Mouse (Mus musculus) stomach, embryonic 14.5 days (tissue): Measurements from ENCODE around the gene Abhd14a. TPM values are rescaled to one million over a fixed set of nuclear protein-coding genes. Genes with fewer than 3 reads are reported as not detected.

Experiments
- ATAC-seq: fragments of 200-750 bp; cut with Nextera tagmentation; 2 replicates; pipeline ENCODE4 v1.8.0; 2017; ENCODE audit warnings: low read depth, moderate TSS enrichment; ENCODE audit not compliant: insufficient number of reproducible peaks, insufficient read depth, low FRiP score
- H3K27ac ChIP-seq: fragments of 300-500 bp; sonication (generic); 2 replicates; pipeline ENCODE4 v1.5.1; 2014; ENCODE audit warnings: mild to moderate bottlenecking, low read length, moderate library complexity, mixed read lengths
- H3K27me3 ChIP-seq: fragments of 300-500 bp; sonication (generic); 2 replicates; pipeline ENCODE4 v1.6.1; 2014; ENCODE audit warnings: low read length, control low read depth, mixed read lengths; ENCODE audit not compliant: control insufficient read depth, insufficient read depth
- H3K36me3 ChIP-seq: fragments of 300-500 bp; sonication (generic); 2 replicates; pipeline ENCODE4 v1.6.1; 2014; ENCODE audit warnings: mild to moderate bottlenecking, control low read depth, low read length, moderate library complexity, mixed read lengths; ENCODE audit not compliant: control insufficient read depth, insufficient read depth
- H3K4me1 ChIP-seq: fragments of 300-500 bp; sonication (generic); 2 replicates; pipeline ENCODE4 v1.6.1; 2014; ENCODE audit warnings: low read length, control low read depth, mixed read lengths; ENCODE audit not compliant: control insufficient read depth, insufficient read depth
- H3K4me2 ChIP-seq: fragments of 300-500 bp; sonication (generic); replicated peaks from 2 replicates; pipeline ENCODE4 v1.6.1; 2014; ENCODE audit warnings: low read depth, low read length, control low read depth
- H3K4me3 ChIP-seq: fragments of 300-500 bp; sonication (generic); 2 replicates; pipeline ENCODE4 v1.5.1; 2014; ENCODE audit warnings: low read depth, low read length, control low read depth
- H3K9ac ChIP-seq: fragments of 300-500 bp; sonication (generic); replicated peaks from 2 replicates; pipeline ENCODE4 v1.6.1; 2014; ENCODE audit warnings: low read depth, mild to moderate bottlenecking, control low read depth, low read length, moderate library complexity, mixed read lengths
- H3K9me3 ChIP-seq: fragments of 300-500 bp; sonication (generic); 2 replicates; pipeline ENCODE4 v1.6.1; 2016; ENCODE audit warnings: low read depth, low read length, control low read depth; ENCODE audit not compliant: control insufficient read depth
- WGBS: fragments of 180-500 bp; shearing (Covaris S2); extraction: QIAGEN DNeasy Blood & Tissue Kit; methylation state at CpG from one replicate; pipeline ENCODE4 v1.1.7; 2014; 5-methylcytosine and 5-hydroxymethylcytosine counted together
- polyA plus RNA-seq: library from polyadenylated mRNA; unstranded; fragments of >200 nt; fragmentation: Nextera tagmentation; extraction: Ambion mirVana; gene quantifications from 2 replicates; pipeline ENCODE4 v1.2.1, GENCODE M21; 2014

The Abhd14a gene
- polyA plus RNA-seq, 1 experiment from 2014 or later: 57.1 TPM

- Histone ChIP-seq H3K36me3 (peaks cover 19% of the 10 kb centered on the region), H3K9ac (peak within 1 kb of the TSS; percentile 55), H3K27ac (no peak within 1 kb of the TSS), H3K4me2 (peak within 1 kb of the TSS; percentile 98), H3K9me3 (no peaks in the 10 kb centered on the region), H3K4me3 (peak within 1 kb of the TSS; percentile 53), H3K4me1 (peaks cover 5% of the 10 kb centered on the region; the same call in 1 of the 2 replicates), H3K27me3 (no peaks in the 10 kb centered on the region)
- ATAC-seq: no peak
- 38% methylated on average over 26 of the region's 26 CpGs for whole genome bisulfite sequencing
Observed at GRCm38 (mm10) chr9:106465571-106466200, 18.2 kb upstream of the Abhd14a start, which contains the start of gene Gpr62. Gene Gpr62, minus strand, starts transcription at chr9:106465938.

- Histone ChIP-seq H3K4me1 (peaks cover 5% of the 10 kb centered on the region; the same call in 1 of the 2 replicates), H3K36me3 (peaks cover 20% of the 10 kb centered on the region), H3K27me3 (no peaks in the 10 kb centered on the region), H3K9me3 (no peaks in the 10 kb centered on the region), H3K9ac (peak overlapping the region; percentile 55), H3K4me2 (peak overlapping the region; percentile 98), H3K4me3 (peak overlapping the region; percentile 53), H3K27ac (no peak overlapping the region)
- WGBS: 2% methylated on average over 92 of the region's 99 CpGs
- peak; percentile 65; the same call in 1 of the 2 replicates for ATAC-seq
Observed at GRCm38 (mm10) chr9:106464751-106465541, 17.5 kb upstream of the Abhd14a start.

DNA sequence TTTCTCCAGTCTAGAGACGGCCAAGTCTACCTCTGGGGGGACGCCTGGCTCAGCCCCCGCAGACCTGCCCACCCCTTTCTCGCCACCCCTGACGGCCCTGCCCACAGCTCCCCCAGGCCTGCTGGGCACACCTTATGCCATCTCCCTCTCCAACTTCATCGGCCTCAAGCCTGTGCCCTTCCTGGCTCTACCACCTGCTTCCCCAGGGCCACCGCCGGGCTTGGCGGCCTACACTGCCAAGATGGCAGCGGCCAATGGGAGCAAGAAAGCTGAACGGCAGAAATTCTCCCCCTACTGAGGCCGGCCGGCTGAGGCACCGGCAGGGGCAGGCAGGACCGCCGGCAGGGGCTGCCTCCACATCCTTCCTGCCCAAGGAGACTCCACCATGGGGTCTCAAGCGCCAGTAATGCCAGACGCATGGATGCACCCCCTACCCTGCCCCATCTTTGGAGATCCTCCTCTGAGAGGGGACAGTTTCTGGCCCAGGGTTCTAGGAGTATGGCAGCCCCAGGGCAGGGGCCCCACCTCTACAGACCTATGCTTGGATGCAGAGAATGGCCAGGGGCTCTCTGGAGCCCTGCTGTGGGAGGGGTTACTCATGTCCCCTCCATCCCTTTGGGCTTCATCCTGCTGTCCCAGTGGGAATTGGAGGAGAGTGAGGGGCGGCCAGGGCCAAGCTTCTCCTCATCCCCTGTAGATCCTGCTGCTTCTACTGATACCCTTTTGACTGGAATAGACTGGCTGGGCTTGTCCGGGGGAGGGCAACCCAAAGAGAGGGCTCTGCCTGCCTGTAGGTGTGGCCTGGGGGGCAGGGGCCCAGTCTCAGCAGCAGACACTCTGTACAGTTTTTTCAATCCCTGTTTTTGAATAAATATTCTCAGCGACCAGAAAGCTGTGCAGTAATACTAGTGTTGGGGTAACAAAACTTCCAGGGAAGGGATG lies 15.9 kb upstream of the Abhd14a start:
- H3K4me2 ChIP-seq: no peak overlapping the region
- no peak for ATAC-seq
- H3K9me3 ChIP-seq: no peaks in the 10 kb centered on the region
- peaks cover 20% of the 10 kb centered on the region for H3K36me3 ChIP-seq
- H3K4me1 ChIP-seq: peaks cover 5% of the 10 kb centered on the region; the same call in 1 of the 2 replicates
- H3K27me3 ChIP-seq: no peaks in the 10 kb centered on the region
- no peak overlapping the region for H3K4me3 ChIP-seq
- H3K9ac ChIP-seq: no peak overlapping the region
- WGBS: 85% methylated on average over 21 of the region's 21 CpGs
- no peak overlapping the region for H3K27ac ChIP-seq

DNA sequence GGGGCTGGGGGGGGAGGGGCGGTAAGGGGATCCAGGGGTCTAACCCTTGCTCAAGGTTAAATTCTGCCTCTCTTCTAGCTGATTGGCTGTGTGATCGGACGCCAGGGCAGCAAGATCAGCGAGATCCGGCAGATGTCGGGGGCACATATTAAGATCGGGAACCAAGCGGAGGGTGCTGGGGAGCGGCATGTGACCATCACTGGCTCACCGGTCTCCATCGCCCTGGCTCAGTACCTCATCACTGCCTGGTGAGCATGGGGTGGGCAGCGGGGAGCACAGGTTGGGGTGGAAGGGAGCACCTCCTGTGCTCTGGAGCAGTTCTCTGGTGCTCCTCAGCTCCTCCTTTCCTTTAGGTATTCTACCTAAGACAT lies 14.9 kb upstream of the Abhd14a start:
- no peak overlapping the region for H3K4me2 ChIP-seq
- peaks cover 20% of the 10 kb centered on the region for H3K36me3 ChIP-seq
- no peak overlapping the region for H3K4me3 ChIP-seq
- no peak overlapping the region for H3K27ac ChIP-seq
- no peaks in the 10 kb centered on the region for H3K27me3 ChIP-seq
- no peak overlapping the region for H3K9ac ChIP-seq
- peaks cover 9% of the 10 kb centered on the region; the same call in 1 of the 2 replicates for H3K4me1 ChIP-seq
- ATAC-seq: no peak
- H3K9me3 ChIP-seq: no peaks in the 10 kb centered on the region
- 97% methylated on average over 12 of the region's 12 CpGs for WGBS

DNA sequence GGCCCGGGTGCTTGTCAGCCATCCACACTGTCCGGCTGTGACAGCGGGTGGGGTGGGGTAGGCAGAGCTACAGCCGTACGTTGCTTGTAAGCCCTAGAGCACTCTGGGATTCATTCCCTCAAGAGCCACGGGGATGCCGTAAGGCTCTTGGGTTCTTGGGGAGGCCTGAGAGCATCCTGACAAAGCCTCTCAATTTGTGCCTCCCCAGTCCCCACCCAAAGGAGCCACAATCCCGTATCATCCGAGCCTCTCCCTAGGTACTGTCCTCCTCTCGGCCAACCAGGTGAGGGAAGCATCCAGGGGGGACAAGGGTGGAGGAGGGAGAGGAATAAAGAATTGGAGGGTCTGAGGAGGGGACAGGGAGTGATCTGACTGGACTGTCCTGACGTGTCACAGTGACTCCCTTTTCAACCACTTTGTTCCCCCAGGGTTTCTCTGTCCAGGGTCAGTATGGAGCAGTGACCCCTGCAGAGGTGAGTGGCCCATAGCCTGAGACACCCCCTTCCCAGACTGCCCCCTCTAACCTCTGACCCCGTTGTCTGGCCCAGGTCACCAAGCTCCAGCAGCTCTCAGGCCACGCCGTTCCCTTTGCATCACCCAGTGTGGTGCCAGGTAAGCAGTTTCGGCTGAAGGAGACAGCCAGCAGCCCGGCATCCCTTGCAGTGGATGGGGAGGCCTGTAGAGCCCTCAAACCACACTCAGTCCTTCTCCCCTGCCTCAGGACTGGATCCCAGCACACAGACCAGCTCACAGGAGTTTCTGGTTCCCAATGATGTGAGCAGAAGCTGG lies 14.4 kb upstream of the Abhd14a start:
- no peak overlapping the region for H3K4me2 ChIP-seq
- 87% methylated on average over 16 of the region's 16 CpGs for WGBS
- H3K4me3 ChIP-seq: no peak overlapping the region
- ATAC-seq: no peak
- H3K36me3 ChIP-seq: peaks cover 20% of the 10 kb centered on the region
- no peak overlapping the region for H3K9ac ChIP-seq
- H3K4me1 ChIP-seq: peaks cover 14% of the 10 kb centered on the region
- no peak overlapping the region for H3K27ac ChIP-seq
- H3K9me3 ChIP-seq: no peaks in the 10 kb centered on the region
- H3K27me3 ChIP-seq: no peaks in the 10 kb centered on the region

DNA sequence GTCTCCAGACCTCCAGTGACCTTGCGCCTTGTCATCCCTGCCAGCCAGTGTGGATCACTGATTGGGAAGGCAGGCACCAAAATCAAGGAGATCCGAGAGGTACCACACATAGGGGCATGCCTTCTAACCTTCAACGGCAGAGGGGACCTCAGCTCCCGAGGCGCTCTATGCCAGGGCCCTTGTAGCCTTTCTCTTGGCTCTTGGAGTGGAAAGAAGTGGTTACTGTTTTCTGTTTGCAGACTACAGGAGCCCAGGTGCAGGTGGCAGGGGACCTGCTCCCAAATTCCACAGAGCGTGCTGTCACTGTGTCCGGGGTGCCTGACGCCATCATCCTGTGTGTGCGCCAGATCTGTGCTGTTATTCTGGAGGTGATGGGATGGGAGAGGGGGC lies 13.5 kb upstream of the Abhd14a start:
- no peaks in the 10 kb centered on the region for H3K9me3 ChIP-seq
- H3K9ac ChIP-seq: no peak overlapping the region
- WGBS: 87% methylated on average over 9 of the region's 9 CpGs
- no peaks in the 10 kb centered on the region for H3K27me3 ChIP-seq
- H3K4me2 ChIP-seq: no peak overlapping the region
- no peak for ATAC-seq
- H3K36me3 ChIP-seq: peaks cover 20% of the 10 kb centered on the region
- H3K4me1 ChIP-seq: peaks cover 22% of the 10 kb centered on the region
- no peak overlapping the region for H3K4me3 ChIP-seq
- no peak overlapping the region for H3K27ac ChIP-seq

GRCm38 (mm10) chr9:106460401-106461025 lies 13.0 kb upstream of the Abhd14a start:
- H3K4me1 ChIP-seq: peaks cover 27% of the 10 kb centered on the region
- no peak for ATAC-seq
- 79% methylated on average over 18 of the region's 18 CpGs for WGBS

More at GRCm38 (mm10) chr9:106460401-106461025, 13.0 kb upstream of the Abhd14a start:
- no peak overlapping the region for H3K27ac ChIP-seq
- no peak overlapping the region for H3K4me2 ChIP-seq
- no peak overlapping the region for H3K9ac ChIP-seq
- H3K27me3 ChIP-seq: no peaks in the 10 kb centered on the region
- no peak overlapping the region for H3K4me3 ChIP-seq
- no peaks in the 10 kb centered on the region for H3K9me3 ChIP-seq
- H3K36me3 ChIP-seq: peaks cover 20% of the 10 kb centered on the region
